Mouse (Mus musculus): Measurements from ENCODE around the gene Plod2. TPM values are rescaled to one million over a fixed set of nuclear protein-coding genes. Genes with fewer than 3 reads are reported as not detected.

Gene Plod2
- total RNA-seq, 2 experiments from 2014 or later, result 17.2 to 20.9 TPM

DNA sequence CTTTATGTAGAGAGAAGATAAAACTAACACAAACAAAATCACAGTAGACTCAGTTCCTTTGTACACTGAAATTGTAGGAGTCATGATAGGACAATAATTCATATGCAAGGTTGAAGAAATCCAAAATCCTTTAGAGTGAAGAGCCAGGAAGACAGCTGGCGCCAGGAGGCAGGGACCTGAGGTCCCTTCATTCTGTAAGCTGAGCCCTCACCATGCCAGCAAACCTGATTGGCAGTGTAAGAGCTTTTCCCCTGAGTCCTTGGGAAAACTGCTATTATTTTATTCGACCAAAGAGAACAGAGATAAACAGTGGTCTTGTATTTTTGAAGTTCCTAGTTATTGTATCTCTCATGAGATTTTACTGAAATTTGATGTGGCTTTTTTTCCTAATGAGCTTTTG lies 9.0 kb downstream of the Plod2 start:
- no peak for DNase-seq (ENCODE audit: low spot score)
- intact Hi-C loops (cut with DNase I), result no loop called here

- DNase-seq (ENCODE audit: low spot score), result no peak
- intact Hi-C loops (cut with DNase I), result no loop called here
Measured at GRCm38 (mm10) chr9:92551666-92552065, 9.6 kb downstream of the Plod2 start.

- DNase-seq (ENCODE audit: low spot score), result no peak
- intact Hi-C loops (cut with DNase I), result no loop called here
Measured at GRCm38 (mm10) chr9:92552691-92553090, 10.7 kb downstream of the Plod2 start.

DNA sequence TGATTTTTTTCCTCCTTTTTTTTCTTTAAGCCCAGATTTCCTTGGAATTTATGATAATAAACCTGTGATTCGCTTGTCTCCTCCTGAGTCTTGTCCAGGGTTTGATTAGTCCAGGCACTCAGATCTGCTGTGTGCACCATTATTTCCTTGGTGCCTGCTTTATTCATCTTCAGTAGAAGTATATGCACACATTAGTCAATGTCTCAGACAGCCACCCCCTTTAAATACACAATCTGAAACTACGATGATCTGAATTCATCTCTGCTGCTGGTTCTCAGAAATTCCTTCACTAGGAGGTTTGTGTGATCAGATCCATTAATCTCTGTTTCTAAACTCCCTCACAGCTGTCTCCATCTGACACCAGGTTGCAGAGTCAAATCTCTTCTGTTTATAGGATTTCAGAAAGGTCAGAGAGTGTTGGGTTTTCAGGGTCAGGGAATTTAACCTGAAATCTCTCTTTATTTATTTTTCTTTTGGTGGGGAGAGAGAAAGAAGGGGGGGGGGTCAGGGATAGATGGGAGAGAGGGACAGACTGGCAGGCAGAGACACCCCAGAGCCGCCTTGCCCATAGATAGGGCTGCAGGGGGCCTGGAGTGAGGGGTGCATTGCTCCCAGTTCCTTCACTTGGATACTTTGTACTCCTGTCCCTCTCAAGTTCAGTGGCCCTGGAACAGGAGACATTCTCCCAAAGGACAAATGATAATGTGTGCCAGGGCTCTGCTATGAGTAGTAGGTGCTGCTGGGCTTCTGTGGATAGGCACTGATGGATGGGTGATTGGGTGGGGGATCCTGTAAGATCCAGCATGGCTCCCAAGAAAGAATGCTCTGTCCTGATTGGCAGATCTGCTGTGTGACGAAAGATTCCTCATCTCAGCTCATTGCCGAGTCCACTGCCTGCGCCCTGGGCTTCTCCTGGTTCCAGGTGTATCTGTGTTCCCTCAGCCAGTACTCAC lies 13.3 kb downstream of the Plod2 start:
- DNase-seq (ENCODE audit: low spot score), result no peak
- intact Hi-C loops (cut with DNase I), result no loop called here

DNA sequence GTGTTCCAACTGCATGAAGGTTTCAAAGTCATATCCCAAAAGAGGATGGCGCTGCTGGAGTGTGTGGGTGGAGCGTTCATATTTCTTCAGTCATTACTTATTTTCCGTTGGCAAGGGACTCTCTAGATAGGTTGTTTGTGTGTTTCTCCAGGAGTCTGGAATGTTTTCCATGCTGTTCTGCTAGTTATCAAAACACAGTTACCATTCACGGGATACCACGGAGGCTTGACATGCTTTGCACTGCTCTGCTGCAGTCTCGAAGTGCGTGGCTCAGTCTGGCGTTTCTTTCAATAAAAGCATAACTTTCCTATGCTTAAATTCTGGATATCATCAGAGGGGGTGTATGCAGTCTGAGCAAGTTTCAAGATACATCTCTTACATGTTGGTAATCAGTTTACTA lies 17.7 kb downstream of the Plod2 start:
- intact Hi-C loops (cut with DNase I), result no loop called here
- DNase-seq (ENCODE audit: low spot score), result no peak

GRCm38 (mm10) chr9:92560840-92561547 lies 19.0 kb downstream of the Plod2 start:
- intact Hi-C loops (cut with DNase I), result no loop called here
- no peak for DNase-seq (ENCODE audit: low spot score)

GRCm38 (mm10) chr9:92562416-92562815 lies 20.4 kb downstream of the Plod2 start:
- DNase-seq (ENCODE audit: low spot score), result no peak
- intact Hi-C loops (cut with DNase I), result loop anchor here (2.0 kb wide), 1 partner anchor 14 kb away; no protein-coding TSS in a partner anchor

DNA sequence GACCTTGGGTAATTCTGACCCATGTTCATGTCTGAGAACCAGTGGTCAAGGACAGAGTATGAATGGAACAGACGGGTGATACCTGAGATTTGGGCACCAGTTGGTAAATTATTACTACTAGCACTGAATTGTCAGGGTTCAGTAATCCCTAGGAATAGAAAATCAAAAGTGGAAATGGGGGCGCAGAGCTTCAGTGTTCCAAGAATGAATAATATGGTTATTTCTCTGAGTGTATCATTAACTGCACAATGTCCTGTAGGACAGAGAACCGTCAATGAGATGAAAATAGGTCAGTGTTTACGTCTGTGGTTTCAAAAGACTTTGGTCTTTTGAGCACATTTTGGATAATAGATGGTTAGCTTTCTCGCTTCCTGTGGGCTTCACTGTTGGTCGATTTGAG lies 21.3 kb downstream of the Plod2 start:
- intact Hi-C loops (cut with DNase I), result loop anchor here (2.0 kb wide), 1 partner anchor 15 kb away; no protein-coding TSS in a partner anchor
- DNase-seq (ENCODE audit: low spot score), result no peak

GRCm38 (mm10) chr9:92564391-92564790 lies 22.4 kb downstream of the Plod2 start:
- intact Hi-C loops (cut with DNase I), result no loop called here
- DNase-seq (ENCODE audit: low spot score), result no peak

DNA sequence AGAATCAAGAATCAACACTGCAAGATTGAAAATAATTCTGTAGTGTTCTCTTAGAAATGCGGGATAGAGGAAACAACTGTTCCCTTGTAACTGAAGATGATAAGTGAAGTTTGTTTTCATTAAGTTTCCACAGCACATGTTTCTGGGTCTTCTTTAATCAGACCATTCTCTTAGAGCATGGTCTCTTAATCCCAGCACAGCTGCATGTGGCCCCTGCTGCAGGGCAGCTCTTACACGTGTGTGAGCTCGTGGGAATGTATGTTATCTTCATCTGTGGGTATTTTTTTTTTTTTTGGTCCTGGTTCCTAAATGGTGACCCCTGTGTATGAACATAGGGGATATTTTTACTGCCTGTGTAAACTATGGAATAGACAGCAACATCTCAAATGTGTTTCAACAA lies 24.2 kb downstream of the Plod2 start:
- no peak for DNase-seq (ENCODE audit: low spot score)
- intact Hi-C loops (cut with DNase I), result no loop called here

DNA sequence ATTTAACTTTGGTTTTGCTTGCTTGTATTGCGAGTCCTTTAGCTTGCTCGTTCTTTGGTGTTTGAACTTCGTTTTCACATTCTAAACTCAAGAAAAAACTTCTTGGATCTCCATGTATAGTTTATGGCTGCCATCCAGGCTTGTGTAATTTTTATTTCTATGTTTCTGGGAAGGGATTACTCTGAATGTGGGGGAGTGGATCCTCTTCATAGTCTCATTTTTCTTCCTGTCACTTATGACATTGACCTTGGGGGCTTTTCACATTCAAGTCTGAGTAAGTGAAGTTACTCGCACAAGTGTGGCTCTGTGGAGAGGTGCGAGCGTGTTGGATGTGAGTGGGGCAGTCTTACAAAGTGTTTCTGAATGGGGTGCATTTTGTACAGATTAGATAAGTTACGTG lies 25.5 kb downstream of the Plod2 start:
- no peak for DNase-seq (ENCODE audit: low spot score)
- intact Hi-C loops (cut with DNase I), result no loop called here

DNA sequence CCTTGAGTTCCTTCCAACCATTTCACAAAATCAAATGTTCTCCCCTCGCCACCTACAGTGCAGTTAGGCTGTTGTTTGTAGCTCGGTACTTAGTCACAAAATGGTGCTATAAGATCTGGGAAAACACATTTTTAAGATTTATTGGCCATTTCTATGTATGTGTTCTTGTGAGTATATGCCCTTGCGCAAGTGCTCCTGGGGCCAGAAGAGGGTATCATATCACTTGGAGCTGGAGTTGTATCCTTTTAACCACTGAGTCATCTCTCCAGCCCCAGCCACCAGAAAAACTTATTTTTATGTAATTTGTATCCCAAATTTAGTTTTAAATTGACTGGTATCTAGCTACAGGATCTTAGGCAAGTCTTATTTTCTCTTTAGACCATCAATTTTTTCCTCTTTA lies 26.8 kb downstream of the Plod2 start:
- no peak for DNase-seq (ENCODE audit: low spot score)
- intact Hi-C loops (cut with DNase I), result no loop called here

- intact Hi-C loops (cut with DNase I), result loop anchor here (5.0 kb wide), 1 partner anchor 35 kb away; no protein-coding TSS in a partner anchor
- no peak for DNase-seq (ENCODE audit: low spot score)
Measured at GRCm38 (mm10) chr9:92572376-92573108, 30.5 kb downstream of the Plod2 start.

GRCm38 (mm10) chr9:92583876-92584275 lies 41.9 kb downstream of the Plod2 start:
- intact Hi-C loops (cut with DNase I), result no loop called here
- no peak for DNase-seq (ENCODE audit: low spot score)

GRCm38 (mm10) chr9:92586025-92586424 lies 44.0 kb downstream of the Plod2 start:
- no peak for DNase-seq (ENCODE audit: low spot score)
- intact Hi-C loops (cut with DNase I), result no loop called here

DNA sequence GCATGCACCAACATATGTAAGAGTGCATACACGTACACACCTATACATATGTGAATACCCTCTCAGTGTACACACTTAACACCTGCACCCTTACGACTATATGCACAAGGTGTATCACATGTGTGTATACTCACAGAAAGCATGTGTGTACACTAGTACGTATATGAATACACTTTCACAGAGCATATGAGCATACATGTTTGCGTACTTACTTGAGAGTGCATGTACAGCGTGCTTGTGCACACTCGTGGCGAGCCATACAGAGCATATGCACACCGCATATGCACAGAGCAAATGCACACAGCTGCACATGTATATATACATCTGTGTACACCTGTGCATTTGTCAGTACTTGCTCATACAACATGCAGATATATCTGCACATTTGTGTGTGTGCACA lies 45.4 kb downstream of the Plod2 start:
- intact Hi-C loops (cut with DNase I), result no loop called here
- no peak for DNase-seq (ENCODE audit: low spot score)

DNA sequence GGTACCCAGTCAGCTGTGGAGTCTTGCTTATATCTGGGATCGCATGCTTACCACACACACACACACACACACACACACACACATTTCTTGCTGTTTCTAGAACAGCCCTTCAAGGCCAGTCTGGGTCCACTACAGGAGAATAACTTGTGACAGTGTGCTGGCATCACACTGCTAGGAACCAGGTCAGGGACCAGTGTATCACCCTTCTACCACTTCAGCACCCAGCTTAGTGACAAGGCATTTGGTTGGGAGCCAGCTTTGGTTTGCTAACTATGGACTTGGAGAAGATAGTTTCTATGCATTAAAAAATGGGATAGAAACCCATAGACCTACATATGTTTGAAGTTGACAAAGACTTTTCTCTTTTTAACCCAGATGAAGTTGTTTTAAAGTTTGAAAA lies 46.2 kb downstream of the Plod2 start:
- intact Hi-C loops (cut with DNase I), result no loop called here
- DNase-seq (ENCODE audit: low spot score), result no peak

- DNase-seq (ENCODE audit: low spot score), result no peak
- intact Hi-C loops (cut with DNase I), result no loop called here
Measured at GRCm38 (mm10) chr9:92589021-92589420, 47.0 kb downstream of the Plod2 start.

DNA sequence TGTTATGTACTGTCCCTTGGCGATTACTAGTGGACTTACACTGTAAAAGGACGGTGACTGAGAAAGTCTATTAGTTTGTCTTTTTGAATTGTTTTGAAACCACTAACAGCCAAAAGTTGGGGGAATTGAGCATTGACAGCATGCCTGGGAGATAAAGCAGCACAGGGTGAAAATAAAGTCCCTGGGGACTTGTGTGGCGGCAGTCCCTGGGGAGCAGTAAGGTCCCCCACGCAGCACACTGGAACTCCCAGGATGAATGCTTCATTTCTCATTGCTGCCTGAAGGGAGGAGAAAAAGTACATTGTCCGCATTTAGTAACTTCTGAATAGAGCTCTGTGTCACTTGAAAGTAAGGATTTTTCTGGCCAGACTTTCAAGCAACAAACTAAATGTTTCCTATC lies 49.5 kb downstream of the Plod2 start:
- intact Hi-C loops (cut with DNase I), result loop anchor here (5.0 kb wide), 1 partner anchor 94 kb away; no protein-coding TSS in a partner anchor
- DNase-seq (ENCODE audit: low spot score), result no peak

GRCm38 (mm10) chr9:92592757-92593156 lies 50.7 kb downstream of the Plod2 start:
- intact Hi-C loops (cut with DNase I), result loop anchor here (5.0 kb wide), 1 partner anchor 95 kb away; no protein-coding TSS in a partner anchor
- no peak for DNase-seq (ENCODE audit: low spot score)
